Mouse (Mus musculus) forebrain, embryonic 11.5 days (tissue): Measurements from ENCODE around the gene Scyl2. TPM values are rescaled to one million over a fixed set of nuclear protein-coding genes. Genes with fewer than 3 reads are reported as not detected.
"Not testable (repeated sequence)": the region's sequence is repeated elsewhere in the genome, so short reads cannot be mapped to it uniquely, and the experiment has no call there.

Experiments used
- ATAC-seq: fragments of 200-750 bp; cut with Nextera tagmentation; replicated peaks from 2 replicates; pipeline ENCODE4 v1.8.0; 2017; ENCODE audit warnings: moderate TSS enrichment; ENCODE audit not compliant: low FRiP score
- DNase-seq: peaks from one replicate; pipeline ENCODE4 v3.0.0-alpha.2; 2017; ENCODE audit warnings: low spot score
- H3K27ac ChIP-seq: fragments of 300-500 bp; sonication (generic); 2 replicates; pipeline ENCODE4 v1.5.1; 2014; ENCODE audit warnings: low read depth, low read length
- H3K27me3 ChIP-seq: fragments of 300-500 bp; sonication (generic); 2 replicates; pipeline ENCODE4 v1.6.1; 2014; ENCODE audit warnings: mild to moderate bottlenecking, low read length, mixed read lengths; ENCODE audit not compliant: control insufficient read depth, insufficient read depth
- H3K36me3 ChIP-seq: fragments of 300-500 bp; sonication (generic); 2 replicates; pipeline ENCODE4 v1.6.1; 2014; ENCODE audit warnings: mild to moderate bottlenecking, low read length, moderate library complexity, mixed read lengths; ENCODE audit not compliant: control insufficient read depth, insufficient read depth
- H3K4me1 ChIP-seq: fragments of 300-500 bp; sonication (generic); replicated peaks from 2 replicates; pipeline ENCODE4 v1.6.1; 2014; ENCODE audit warnings: low read length, mixed read lengths; ENCODE audit not compliant: control insufficient read depth, insufficient read depth
- H3K4me2 ChIP-seq: fragments of 300-500 bp; sonication (generic); 2 replicates; pipeline ENCODE4 v1.6.1; 2014; ENCODE audit warnings: low read depth, mild to moderate bottlenecking, low read length, moderate library complexity, mixed read lengths; ENCODE audit not compliant: severe bottlenecking
- H3K4me3 ChIP-seq: fragments of 300-500 bp; sonication (generic); 2 replicates; pipeline ENCODE4 v1.5.1; 2014; ENCODE audit warnings: low read depth, low read length
- H3K9ac ChIP-seq: fragments of 300-500 bp; sonication (generic); 2 replicates; pipeline ENCODE4 v1.6.1; 2014; ENCODE audit warnings: low read length
- H3K9me3 ChIP-seq: fragments of 300-500 bp; sonication (generic); 2 replicates; pipeline ENCODE4 v1.6.1; 2016; ENCODE audit warnings: low read length, mixed read lengths; ENCODE audit not compliant: control insufficient read depth
- WGBS: fragments of 180-500 bp; shearing (Covaris S2); extraction: QIAGEN DNeasy Blood & Tissue Kit; methylation state at CpG from one replicate; pipeline ENCODE4 v1.1.7; 2014; 5-methylcytosine and 5-hydroxymethylcytosine counted together
- polyA plus RNA-seq: library from polyadenylated mRNA; unstranded; fragments of >200 nt; fragmentation: Nextera tagmentation; extraction: Ambion mirVana; gene quantifications from 2 replicates; pipeline ENCODE4 v1.2.1, GENCODE M21; 2014

Scyl2 gene
- polyA plus RNA-seq, 1 experiment from 2014 or later = 13.9 TPM

GRCm38 (mm10) chr10:89708720-89709119 lies 22.6 kb upstream of the Scyl2 start:
- Histone ChIP-seq H3K4me3 (no peak overlapping the region), H3K27me3 (no peaks in the 10 kb centered on the region), H3K27ac (no peak overlapping the region), H3K9me3 (no peaks in the 10 kb centered on the region), H3K9ac (no peak overlapping the region), H3K36me3 (no peaks in the 10 kb centered on the region; the same call in 1 of the 2 replicates), H3K4me1 (no peaks in the 10 kb centered on the region), H3K4me2 (no peak overlapping the region)
- DNase-seq (no peak), ATAC-seq (0 out of 2 replicates have a peak, but pooled peaks have one; percentile 49)
- 39% methylated on average over 10 of the region's 10 CpGs for WGBS

GRCm38 (mm10) chr10:89707397-89707796 lies 21.3 kb upstream of the Scyl2 start:
- 93% methylated on average over 3 of the region's 3 CpGs for WGBS
- Histone ChIP-seq H3K4me2 (no peak overlapping the region), H3K36me3 (no peaks in the 10 kb centered on the region; the same call in 1 of the 2 replicates), H3K9me3 (no peaks in the 10 kb centered on the region), H3K4me3 (no peak overlapping the region), H3K27me3 (no peaks in the 10 kb centered on the region), H3K27ac (no peak overlapping the region), H3K4me1 (no peaks in the 10 kb centered on the region), H3K9ac (no peak overlapping the region)
- DNase-seq (no peak), ATAC-seq (no peak)

GRCm38 (mm10) chr10:89703042-89703441 lies 17.0 kb upstream of the Scyl2 start:
- no peak for DNase-seq
- WGBS = 52% methylated on average over 5 of the region's 5 CpGs

GRCm38 (mm10) chr10:89697956-89698355 lies 11.9 kb upstream of the Scyl2 start:
- H3K9ac ChIP-seq = no peak overlapping the region

More at GRCm38 (mm10) chr10:89703042-89703441, 17.0 kb upstream of the Scyl2 start:
- no peak for ATAC-seq
- Histone ChIP-seq H3K9ac (no peak overlapping the region), H3K4me2 (no peak overlapping the region), H3K4me1 (no peaks in the 10 kb centered on the region), H3K4me3 (no peak overlapping the region), H3K27ac (no peak overlapping the region), H3K36me3 (no peaks in the 10 kb centered on the region), H3K27me3 (no peaks in the 10 kb centered on the region), H3K9me3 (no peaks in the 10 kb centered on the region)

GRCm38 (mm10) chr10:89696270-89696669 lies 10.2 kb upstream of the Scyl2 start:
- H3K9ac ChIP-seq, H3K9me3 ChIP-seq, H3K4me3 ChIP-seq, H3K27ac ChIP-seq, H3K27me3 ChIP-seq, H3K4me1 ChIP-seq, DNase-seq, ATAC-seq, H3K36me3 ChIP-seq, H3K4me2 ChIP-seq: not testable (repeated sequence)
- WGBS = 68% methylated on average over 2 of the region's 2 CpGs

More at GRCm38 (mm10) chr10:89697956-89698355, 11.9 kb upstream of the Scyl2 start:
- no peaks in the 10 kb centered on the region for H3K27me3 ChIP-seq
- H3K4me1 ChIP-seq = no peaks in the 10 kb centered on the region
- H3K9me3 ChIP-seq = no peaks in the 10 kb centered on the region
- ATAC-seq (no peak), DNase-seq (no peak)
- no peak overlapping the region for H3K4me2 ChIP-seq
- H3K36me3 ChIP-seq = no peaks in the 10 kb centered on the region
- no peak overlapping the region for H3K4me3 ChIP-seq
- 92% methylated on average over 3 of the region's 3 CpGs for WGBS
- H3K27ac ChIP-seq = no peak overlapping the region

- Histone ChIP-seq H3K4me2 (no peak overlapping the region), H3K36me3 (no peaks in the 10 kb centered on the region), H3K27ac (no peak overlapping the region), H3K4me1 (no peaks in the 10 kb centered on the region), H3K27me3 (no peaks in the 10 kb centered on the region), H3K9me3 (no peaks in the 10 kb centered on the region), H3K9ac (no peak overlapping the region), H3K4me3 (no peak overlapping the region)
- ATAC-seq (no peak), DNase-seq (no peak)
- WGBS = 84% methylated on average over 20 of the region's 20 CpGs
These were observed 9.3 kb upstream of the Scyl2 start for GRCm38 (mm10) chr10:89695194-89695911.

GRCm38 (mm10) chr10:89690021-89690420 lies 3.9 kb upstream of the Scyl2 start:
- ATAC-seq = no peak
- Histone ChIP-seq H3K4me2 (no peak overlapping the region), H3K9ac (no peak overlapping the region), H3K4me3 (no peak overlapping the region), H3K9me3 (no peaks in the 10 kb centered on the region), H3K4me1 (0 out of 2 replicates have a peak, but pooled peaks cover 2% of the 10 kb centered on the region), H3K27ac (no peak overlapping the region), H3K36me3 (no peaks in the 10 kb centered on the region), H3K27me3 (no peaks in the 10 kb centered on the region)
- DNase-seq = no peak
- 64% methylated on average over 8 of the region's 8 CpGs for WGBS

GRCm38 (mm10) chr10:89687455-89687854 lies 1.4 kb upstream of the Scyl2 start:
- 0 out of 2 replicates have a peak, but pooled peaks cover 2% of the 10 kb centered on the region for H3K4me1 ChIP-seq
- H3K9ac ChIP-seq = no peak overlapping the region
- DNase-seq = no peak
- no peak overlapping the region for H3K4me3 ChIP-seq
- no peak for ATAC-seq
- H3K36me3 ChIP-seq = no peaks in the 10 kb centered on the region
- 85% methylated on average over 2 of the region's 2 CpGs for WGBS
- no peak overlapping the region for H3K4me2 ChIP-seq
- H3K27ac ChIP-seq = no peak overlapping the region
- no peaks in the 10 kb centered on the region for H3K27me3 ChIP-seq
- H3K9me3 ChIP-seq = no peaks in the 10 kb centered on the region
